Mouse (Mus musculus) liver, adult 2 months (tissue): ENCODE data around the gene Efcab3. TPM values are rescaled to one million over a fixed set of nuclear protein-coding genes. Genes with fewer than 3 reads are reported as not detected.

ENCODE experiments used
- DNase-seq: peaks from one replicate; pipeline ENCODE4 v3.0.0-alpha.2; 2011; ENCODE audit warnings: low read depth, low spot score; ENCODE audit errors: extremely low read depth
- H3K27ac ChIP-seq: fragments of 200-500 bp; replicated peaks from 2 replicates; pipeline ENCODE4 v1.5.1; 2012; ENCODE audit warnings: low read depth, mild to moderate bottlenecking, control low read depth, inconsistent platforms, low read length; ENCODE audit not compliant: insufficient read depth
- H3K27me3 ChIP-seq: fragments of 200-500 bp; 2 replicates; pipeline ENCODE4 v1.6.1; 2012; ENCODE audit warnings: mild to moderate bottlenecking, moderate library complexity, low read length, inconsistent platforms; ENCODE audit not compliant: control insufficient read depth, insufficient read depth
- H3K36me3 ChIP-seq: fragments of 200-500 bp; 2 replicates; pipeline ENCODE4 v1.6.1; 2012; ENCODE audit warnings: low read length, inconsistent platforms; ENCODE audit not compliant: control insufficient read depth, insufficient read depth
- H3K4me1 ChIP-seq: fragments of 200-500 bp; 2 replicates; pipeline ENCODE4 v1.6.1; 2011; ENCODE audit warnings: low read length; ENCODE audit not compliant: control insufficient read depth, insufficient read depth
- H3K4me3 ChIP-seq: fragments of 200-500 bp; 2 replicates; pipeline ENCODE4 v1.5.1; 2011; ENCODE audit warnings: low read depth, mild to moderate bottlenecking, control low read depth, low read length, moderate library complexity; ENCODE audit not compliant: insufficient read depth
- H3K79me2 ChIP-seq: fragments of 200-500 bp; 2 replicates; pipeline ENCODE4 v1.6.1; 2012; ENCODE audit warnings: inconsistent platforms, mild to moderate bottlenecking, low read length, moderate library complexity; ENCODE audit not compliant: control insufficient read depth, insufficient read depth
- H3K9ac ChIP-seq: fragments of 200-500 bp; 2 replicates; pipeline ENCODE4 v1.6.1; 2012; ENCODE audit warnings: low read depth, mild to moderate bottlenecking, control low read depth, inconsistent platforms, low read length
- CTCF ChIP-seq: fragments of 200-500 bp; IDR thresholded peaks from 2 replicates; pipeline ENCODE4 v1.5.1; 2011; ENCODE audit warnings: low read depth, low read length, control low read depth
- POLR2A ChIP-seq: fragments of 200-500 bp; IDR thresholded peaks from 2 replicates; pipeline ENCODE4 v1.6.1; 2011; ENCODE audit warnings: low read length, control low read depth; ENCODE audit not compliant: insufficient read depth; ENCODE audit errors: extremely low read depth
- WGBS: fragments of 180-500 bp; shearing (Covaris S2); methylation state at CpG from one replicate; pipeline ENCODE4 v1.1.7; 2018; 5-methylcytosine and 5-hydroxymethylcytosine counted together
- polyA plus RNA-seq: library from polyadenylated mRNA; depleted of rRNA; stranded (reverse); fragments of >200 nt; gene quantifications from 2 replicates; pipeline ENCODE4 v1.2.3, GENCODE M21; 2012
- total RNA-seq: library from RNA; depleted of rRNA; stranded (reverse); fragments of >200 nt; gene quantifications from 2 replicates; pipeline ENCODE4 v1.2.3, GENCODE M21; 2014

Efcab3 gene
- total and polyA plus RNA-seq, 2 experiments = not detected

GRCm38 (mm10) chr11:105149766-105150165 is 86.4 kb downstream of the Efcab3 start:
- WGBS = 95% methylated on average over 1 of the region's 1 CpGs
- no peaks in the 10 kb centered on the region for H3K79me2 ChIP-seq
- TF ChIP-seq CTCF = no peak
- TF ChIP-seq POLR2A = no peak
- H3K4me3 ChIP-seq = no peak overlapping the region
- no peak for DNase-seq
- H3K36me3 ChIP-seq = no peaks in the 10 kb centered on the region
- H3K27ac ChIP-seq = no peak overlapping the region
- no peak overlapping the region for H3K9ac ChIP-seq
- no peaks in the 10 kb centered on the region for H3K4me1 ChIP-seq
- no peaks in the 10 kb centered on the region for H3K27me3 ChIP-seq

DNA sequence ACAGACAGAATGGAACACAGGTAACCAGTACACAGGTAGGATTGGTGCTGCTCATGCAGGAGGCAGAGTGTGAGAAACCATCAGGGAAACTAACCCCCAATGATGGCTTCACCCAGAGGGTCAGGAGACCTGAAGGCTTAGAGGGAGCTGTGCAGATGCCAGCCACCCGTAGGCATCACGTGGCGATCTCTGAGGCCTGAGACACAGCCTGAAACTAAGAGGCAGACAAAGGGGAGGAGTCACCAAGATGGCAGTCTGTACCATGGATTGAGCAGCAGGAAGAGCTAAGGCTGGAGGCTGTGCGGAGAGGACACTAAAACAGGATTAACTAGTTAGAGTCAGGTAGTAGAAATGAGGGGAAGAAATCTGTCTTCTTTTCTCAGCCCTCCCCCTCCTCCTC is 87.3 kb downstream of the Efcab3 start:
- DNase-seq = no peak
- Histone ChIP-seq H3K79me2 (no peaks in the 10 kb centered on the region), H3K4me3 (no peak overlapping the region), H3K36me3 (no peaks in the 10 kb centered on the region), H3K27me3 (no peaks in the 10 kb centered on the region), H3K4me1 (no peaks in the 10 kb centered on the region), H3K9ac (no peak overlapping the region), H3K27ac (no peak overlapping the region)
- 78% methylated on average over 4 of the region's 4 CpGs for WGBS
- TF ChIP-seq POLR2A (no peak), CTCF (no peak)

DNA sequence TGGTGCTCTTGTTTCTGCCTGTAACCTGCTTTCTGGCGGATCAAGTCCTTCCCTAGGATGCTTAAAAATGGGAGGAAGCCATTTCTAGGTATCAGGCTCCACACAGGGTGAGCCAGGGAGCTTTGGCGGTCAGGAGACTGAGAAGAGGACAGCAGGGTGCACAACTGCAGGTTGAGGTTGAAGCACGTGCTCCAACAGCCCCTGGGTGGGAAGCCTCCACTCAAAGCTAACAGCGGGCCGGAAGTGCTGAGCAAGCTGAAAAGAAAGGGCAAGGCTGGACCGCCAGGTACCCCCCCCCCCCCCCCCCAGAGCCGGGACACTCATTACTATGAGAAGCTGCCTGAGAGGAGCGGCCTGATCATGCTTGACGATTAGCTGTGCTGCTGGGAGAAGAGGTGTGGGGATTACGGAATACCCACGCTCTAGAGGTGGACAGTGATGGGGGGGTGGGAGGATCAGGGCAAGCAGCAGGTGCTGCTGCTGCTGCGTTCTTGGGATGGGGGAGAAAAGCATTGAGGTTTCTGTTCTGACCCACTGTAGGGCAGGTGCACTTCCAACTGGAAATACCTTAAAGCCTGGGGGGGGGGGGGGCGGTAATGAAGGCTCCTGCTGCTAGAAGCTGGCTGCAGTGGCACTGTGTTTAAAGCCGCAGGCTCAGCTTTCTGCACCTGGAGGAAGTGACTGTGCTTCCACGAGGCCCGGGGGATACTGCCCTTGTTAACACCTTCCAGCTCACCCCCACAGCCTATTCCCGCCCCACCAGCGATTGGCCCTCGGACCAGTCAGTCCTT is 88.0 kb downstream of the Efcab3 start:
- Histone ChIP-seq H3K36me3 (no peaks in the 10 kb centered on the region), H3K9ac (no peak overlapping the region), H3K4me3 (no peak overlapping the region), H3K4me1 (no peaks in the 10 kb centered on the region), H3K79me2 (no peaks in the 10 kb centered on the region), H3K27ac (no peak overlapping the region), H3K27me3 (no peaks in the 10 kb centered on the region)
- WGBS = 38% methylated on average over 19 of the region's 19 CpGs
- TF ChIP-seq POLR2A (no peak), CTCF (no peak)
- no peak for DNase-seq

DNA sequence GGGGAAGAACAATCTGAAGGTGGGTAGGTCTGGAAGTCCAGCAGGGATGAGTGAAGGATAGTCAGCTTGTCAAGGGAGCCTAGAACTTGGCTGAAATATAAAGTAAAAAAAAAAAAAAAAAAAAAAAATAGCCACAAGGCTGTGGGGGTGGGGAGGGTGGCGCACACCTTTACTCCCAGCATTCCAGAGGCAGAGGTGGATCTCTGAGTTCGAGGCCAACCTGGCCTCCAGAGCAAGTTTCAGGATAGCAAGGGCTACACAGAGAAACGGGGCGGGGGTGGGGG is 88.6 kb downstream of the Efcab3 start:
- Histone ChIP-seq H3K27ac (no peak overlapping the region), H3K79me2 (no peaks in the 10 kb centered on the region), H3K36me3 (no peaks in the 10 kb centered on the region), H3K9ac (no peak overlapping the region), H3K4me1 (no peaks in the 10 kb centered on the region), H3K27me3 (no peaks in the 10 kb centered on the region), H3K4me3 (no peak overlapping the region)
- no peak for TF ChIP-seq POLR2A
- no peak for TF ChIP-seq CTCF
- DNase-seq = no peak
- WGBS = no CpG with 5 or more reads among the region's 4 CpGs

- 87% methylated on average over 11 of the region's 11 CpGs for WGBS
- no peaks in the 10 kb centered on the region for H3K79me2 ChIP-seq
- no peak for TF ChIP-seq POLR2A
- TF ChIP-seq CTCF = no peak
- no peak for DNase-seq
- no peak overlapping the region for H3K4me3 ChIP-seq
- H3K27me3 ChIP-seq = no peaks in the 10 kb centered on the region
- H3K4me1 ChIP-seq = no peaks in the 10 kb centered on the region
- no peak overlapping the region for H3K9ac ChIP-seq
- no peaks in the 10 kb centered on the region for H3K36me3 ChIP-seq
- H3K27ac ChIP-seq = no peak overlapping the region
Observed at GRCm38 (mm10) chr11:105152357-105152899, 89.0 kb downstream of the Efcab3 start.
